Mouse (Mus musculus): ENCODE measurements at regions not wholly inside any gene's neighbourhood (a gene's known extent, or its start where the extent isn't known, plus 50 kb on each side); places are given as distances from the start of the nearest gene placed in this dataset.

- no peak for TF ChIP-seq POLR2A (IDR thresholded peaks at IDR 0.05; ENCODE audit: extremely low read depth, insufficient read depth, low read length)
- TF ChIP-seq CTCF (IDR thresholded peaks at IDR 0.05; ENCODE audit: extremely low read depth, insufficient read depth, low read length) = no peak
Observed at GRCm38 (mm10) chr6:143519668-143520067, 352.6 kb downstream of the Etnk1 start.

All from cortical plate, adult 2 months (tissue).